Mouse (Mus musculus): ENCODE measurements at regions not wholly inside any gene's neighbourhood (a gene's known extent, or its start where the extent isn't known, plus 50 kb on each side); places are given as distances from the start of the nearest gene placed in this dataset.

DNA sequence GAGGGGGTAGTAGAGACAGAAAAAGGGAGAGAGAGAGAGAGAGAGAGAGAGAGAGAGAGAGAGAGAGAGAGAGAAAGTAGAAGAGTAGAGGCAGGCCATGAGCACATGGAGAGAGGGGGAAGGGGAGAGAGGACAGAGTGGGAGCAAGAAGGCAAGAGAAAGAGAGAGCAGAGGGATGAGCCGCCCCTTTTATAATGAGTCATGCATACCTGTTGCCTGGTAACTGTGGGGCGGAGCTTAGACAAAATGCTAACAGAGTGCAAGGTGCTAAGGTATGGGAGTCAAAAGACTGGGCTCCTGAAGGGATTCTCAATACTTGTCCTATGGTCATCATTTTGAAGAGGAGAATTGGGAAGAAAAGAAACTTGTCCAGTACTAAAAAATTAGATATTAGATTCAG lies 126.1 kb downstream of the Lrrc30 start:
- no peak for DNase-seq (ENCODE audit: low spot score)
- intact Hi-C loops (cut with DNase I), result no loop called here

DNA sequence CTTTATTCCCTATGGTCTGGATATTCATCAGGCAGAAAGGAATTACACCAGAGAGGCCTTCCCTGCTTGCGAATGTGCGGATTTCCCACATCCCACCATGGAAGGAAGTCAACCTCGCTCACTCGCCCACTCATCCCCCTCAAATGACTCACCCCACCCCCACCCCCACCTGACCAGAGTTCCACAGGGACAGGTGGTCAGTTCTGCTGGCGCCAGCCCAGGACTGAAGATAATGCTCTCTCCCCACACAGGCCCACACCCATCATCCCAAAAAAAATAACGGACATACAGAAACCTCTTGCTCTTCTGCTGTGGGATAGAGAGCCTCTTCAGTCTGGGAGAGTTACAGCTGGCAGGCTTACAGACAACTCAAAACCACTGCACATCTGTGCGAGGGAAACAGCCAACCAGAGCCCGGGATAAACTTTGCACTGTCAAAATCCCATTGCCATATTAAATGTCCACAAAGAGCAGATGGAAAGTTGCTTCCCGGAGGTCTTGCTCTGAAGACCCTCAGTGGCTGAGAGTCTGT lies 128.0 kb downstream of the Lrrc30 start:
- no peak for DNase-seq (ENCODE audit: low spot score)
- intact Hi-C loops (cut with DNase I), result no loop called here

DNA sequence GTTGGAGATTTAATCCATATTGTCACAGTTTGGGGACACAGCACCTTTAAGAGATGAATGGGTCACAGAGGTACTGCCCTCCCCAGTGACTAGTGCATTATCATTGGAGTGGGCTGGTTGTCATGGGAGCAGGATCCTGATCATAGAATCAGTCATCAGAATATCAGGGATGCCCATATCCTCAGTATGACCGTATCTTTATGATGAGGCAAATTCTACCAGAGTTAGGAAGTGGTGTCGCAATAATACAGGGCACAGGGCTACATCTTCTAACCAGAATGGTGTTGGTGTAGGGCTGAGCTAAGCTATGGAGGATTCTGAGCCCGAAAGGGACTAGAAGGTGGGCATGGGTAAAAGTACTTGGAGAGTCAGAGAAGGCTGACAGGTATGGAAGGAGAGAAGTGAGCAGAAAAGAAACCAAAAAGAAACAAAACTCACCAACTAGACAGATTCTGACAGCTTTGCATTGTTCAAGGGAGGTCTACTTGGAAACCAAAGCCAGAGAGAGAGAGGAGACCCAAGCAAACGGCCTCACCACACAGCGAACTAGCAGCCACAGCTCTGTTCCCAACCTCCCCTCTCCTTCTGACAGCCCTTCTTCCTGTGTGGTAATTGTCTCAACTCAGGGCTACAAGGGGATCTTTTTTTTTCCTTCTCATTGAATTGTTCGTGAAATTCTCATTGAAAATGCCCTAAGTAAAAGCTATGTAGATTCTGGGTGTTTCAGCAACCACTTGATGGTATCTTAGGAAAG lies 129.2 kb downstream of the Lrrc30 start:
- intact Hi-C loops (cut with DNase I), result no loop called here
- DNase-seq (ENCODE audit: low spot score), result no peak

DNA sequence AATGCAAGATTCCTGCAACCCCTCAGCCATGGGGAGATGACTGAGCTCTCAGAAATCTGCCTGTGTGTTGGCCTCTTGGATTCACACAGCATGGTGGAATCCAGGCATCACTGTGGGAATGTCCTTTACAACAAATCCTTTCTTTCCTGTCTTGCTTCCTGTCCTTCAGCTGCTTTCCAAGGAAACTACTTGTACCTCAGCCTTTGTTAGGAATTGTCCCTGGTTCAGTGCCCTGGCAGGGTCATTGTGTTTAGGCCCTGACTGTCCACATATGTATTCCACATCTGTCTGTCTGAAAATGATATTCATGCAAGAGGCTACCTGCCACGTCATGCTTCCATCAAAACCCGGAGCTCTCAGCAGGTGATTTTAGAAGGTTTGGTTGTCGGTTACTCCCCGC lies 129.9 kb downstream of the Lrrc30 start:
- DNase-seq (ENCODE audit: low spot score), result no peak
- intact Hi-C loops (cut with DNase I), result no loop called here

DNA sequence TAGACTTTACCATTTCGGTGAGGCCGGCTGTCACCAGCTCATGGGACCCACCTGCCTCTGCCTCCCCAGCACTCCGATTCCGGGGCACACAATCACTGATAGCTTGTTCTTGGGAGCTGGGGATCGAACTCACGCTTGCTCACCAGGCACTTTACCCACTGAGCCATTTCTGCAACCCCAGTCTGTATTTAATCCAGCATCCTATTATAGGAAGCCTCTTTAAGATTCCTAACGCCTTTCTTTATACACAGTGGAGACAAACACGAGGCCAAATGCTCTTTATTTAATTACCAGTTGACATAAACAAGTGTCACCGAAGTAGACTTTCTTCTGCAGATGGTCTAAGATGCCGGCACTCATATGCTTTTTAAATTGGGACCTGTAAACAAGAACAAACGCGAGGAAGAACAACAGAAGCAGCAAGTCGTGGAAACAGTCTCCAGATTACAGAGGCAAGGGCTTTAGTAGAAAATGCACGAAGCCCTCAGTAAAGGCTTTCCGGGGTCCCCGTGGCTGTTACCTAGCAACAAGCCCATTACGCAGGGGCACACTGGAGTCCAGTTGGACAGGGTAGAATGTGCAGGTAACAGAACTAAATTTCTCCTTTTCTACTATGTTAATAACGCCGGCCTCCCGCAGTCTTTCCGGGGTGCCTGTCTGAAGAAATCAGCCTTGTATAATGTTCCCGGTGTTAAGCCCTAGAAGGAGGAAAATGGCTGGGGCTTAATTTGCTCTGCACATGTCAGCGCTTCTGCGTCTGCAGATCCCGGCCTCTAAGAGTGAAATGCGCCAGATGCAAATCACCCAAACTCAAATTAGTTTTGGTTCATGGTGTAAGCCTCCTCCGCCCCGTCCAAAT lies 132.5 kb downstream of the Lrrc30 start:
- DNase-seq (ENCODE audit: low spot score), result no peak

DNA sequence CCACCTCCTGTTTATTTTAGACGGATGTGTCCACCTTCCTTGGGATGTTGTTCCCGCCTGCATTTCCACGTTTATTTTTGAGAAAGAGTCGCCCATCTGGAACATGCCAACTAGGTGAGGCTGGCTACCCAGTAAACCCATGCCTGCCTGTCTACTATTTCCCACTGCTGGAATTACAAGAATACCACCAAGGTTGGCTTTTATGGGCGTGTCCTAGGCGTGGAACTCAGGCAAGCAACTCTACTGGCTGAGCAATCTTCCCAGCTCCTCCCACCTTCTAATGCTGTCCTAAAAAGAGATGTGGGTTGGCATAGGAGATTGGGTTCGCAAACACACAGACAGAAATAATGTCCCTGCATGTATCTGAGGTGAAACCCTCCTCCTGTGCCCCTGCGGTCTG lies 135.1 kb downstream of the Lrrc30 start:
- intact Hi-C loops (cut with DNase I), result no loop called here
- no peak for DNase-seq (ENCODE audit: low spot score)

More for the DNA sequence above, 132.5 kb downstream of the Lrrc30 start:
- intact Hi-C loops (cut with DNase I), result no loop called here

DNA sequence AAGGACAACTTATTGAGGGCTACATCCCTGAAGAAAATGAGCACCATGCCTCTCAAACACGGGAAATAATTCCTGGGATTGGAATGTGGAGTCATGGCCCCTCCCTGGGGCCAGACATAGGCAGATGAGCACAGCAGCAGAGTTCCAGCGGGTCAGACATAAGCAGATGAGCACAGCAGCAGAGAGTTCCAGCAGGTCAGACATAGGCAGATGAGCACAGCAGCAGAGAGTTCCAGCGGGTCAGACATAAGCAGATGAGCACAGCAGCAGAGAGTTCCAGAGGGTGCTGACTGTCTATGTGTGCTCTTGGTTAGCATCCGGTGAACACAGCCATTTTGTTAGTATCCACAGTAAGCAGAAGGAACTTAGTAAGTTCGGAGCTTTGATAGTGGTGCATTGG lies 126.2 kb upstream of the Ptprm start:
- intact Hi-C loops (cut with DNase I), result no loop called here
- DNase-seq (ENCODE audit: low spot score), result no peak

DNA sequence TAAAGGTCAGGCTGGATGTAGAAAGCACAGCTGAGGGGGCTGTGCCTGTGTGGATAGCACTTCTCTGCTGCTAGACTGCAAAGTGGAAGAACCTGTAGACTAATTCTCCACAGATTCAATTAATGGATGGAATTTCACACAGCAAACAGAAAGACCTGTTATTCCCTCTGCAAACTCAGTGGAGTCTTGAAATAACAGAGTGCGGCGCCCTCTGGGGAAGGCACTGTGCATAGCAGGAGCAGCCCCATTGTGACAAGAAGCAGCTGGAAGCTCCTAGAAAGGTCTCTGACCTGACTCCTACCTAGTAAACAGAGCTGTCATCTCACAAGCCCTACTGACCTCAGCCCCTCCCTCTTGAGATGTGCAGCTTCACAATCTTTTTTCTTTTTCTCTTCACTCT lies 118.9 kb upstream of the Ptprm start:
- intact Hi-C loops (cut with DNase I), result loop anchor here (1.0 to 10.0 kb wide), 5 partner anchors 112 to 896 kb away; partner anchors contain the start of gene Ptprm
- peak; percentile 40 for DNase-seq (ENCODE audit: low spot score)

DNA sequence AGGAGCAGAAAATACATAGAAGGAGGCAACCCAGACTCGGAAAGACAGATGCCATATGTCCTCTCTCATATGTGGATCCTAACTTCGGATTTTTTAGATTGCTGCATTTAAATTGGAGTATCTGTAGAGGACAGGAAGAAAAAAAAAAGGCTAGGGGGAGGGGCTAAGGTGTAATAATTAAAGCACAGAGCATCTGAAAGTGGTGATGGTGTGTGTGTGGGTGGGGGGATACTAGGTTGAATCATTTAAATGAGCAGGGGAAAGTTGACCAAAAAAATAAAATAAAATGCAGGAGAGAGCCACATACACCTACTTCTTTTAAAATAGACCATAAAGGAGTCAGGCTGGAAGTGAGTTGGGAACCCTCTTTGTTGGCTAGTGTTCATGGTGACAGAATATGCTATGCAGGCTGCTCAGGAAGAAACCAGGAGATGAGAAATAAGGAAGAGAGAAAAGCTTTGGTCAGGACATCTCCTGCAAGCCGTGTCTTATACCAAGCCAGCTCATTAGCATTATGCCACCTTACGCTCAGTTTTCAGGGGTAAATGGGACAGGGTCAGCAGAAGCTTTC lies 104.7 kb upstream of the Ptprm start:
- no peak for DNase-seq (ENCODE audit: low spot score)
- intact Hi-C loops (cut with DNase I), result no loop called here

DNA sequence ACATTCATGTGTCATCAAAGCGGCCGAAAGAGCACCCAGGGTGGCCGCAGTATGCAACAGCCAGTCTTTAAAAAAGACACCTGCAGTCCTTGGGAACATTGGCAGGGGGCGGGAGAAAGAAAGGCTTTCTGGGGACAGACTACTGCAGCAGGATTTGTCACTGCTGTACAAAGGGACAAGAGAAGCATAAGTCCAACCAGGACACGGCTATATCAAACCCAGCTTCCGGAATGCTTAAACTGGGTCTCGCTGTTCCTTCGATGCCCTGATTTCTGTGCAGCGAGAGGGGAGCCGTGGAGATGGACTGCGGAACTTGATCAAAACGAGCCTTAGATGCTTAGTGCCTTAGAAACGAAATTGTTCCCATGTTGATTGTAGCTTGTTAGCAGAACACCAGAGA lies 97.7 kb upstream of the Ptprm start:
- DNase-seq (ENCODE audit: low spot score), result no peak
- intact Hi-C loops (cut with DNase I), result no loop called here

DNA sequence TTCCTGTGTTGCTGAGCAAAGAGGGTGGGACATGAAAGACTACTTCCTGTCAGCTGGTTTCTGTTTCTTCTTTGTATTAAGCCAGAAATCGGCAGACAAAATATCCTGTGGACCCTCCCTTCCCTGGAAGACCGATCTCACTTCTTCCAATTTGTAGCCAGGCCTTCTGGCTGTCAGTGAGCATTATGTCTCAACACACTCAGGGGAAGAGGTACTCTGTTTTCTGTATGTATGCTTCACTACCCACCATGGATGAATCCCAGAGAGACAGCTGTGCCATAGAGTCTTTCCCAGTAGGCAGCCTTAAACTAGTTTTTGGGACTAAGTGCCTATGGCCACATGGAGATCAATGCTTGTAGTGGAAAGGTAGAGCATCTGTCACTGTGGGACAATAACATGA lies 96.8 kb upstream of the Ptprm start:
- intact Hi-C loops (cut with DNase I), result no loop called here
- DNase-seq (ENCODE audit: low spot score), result no peak

DNA sequence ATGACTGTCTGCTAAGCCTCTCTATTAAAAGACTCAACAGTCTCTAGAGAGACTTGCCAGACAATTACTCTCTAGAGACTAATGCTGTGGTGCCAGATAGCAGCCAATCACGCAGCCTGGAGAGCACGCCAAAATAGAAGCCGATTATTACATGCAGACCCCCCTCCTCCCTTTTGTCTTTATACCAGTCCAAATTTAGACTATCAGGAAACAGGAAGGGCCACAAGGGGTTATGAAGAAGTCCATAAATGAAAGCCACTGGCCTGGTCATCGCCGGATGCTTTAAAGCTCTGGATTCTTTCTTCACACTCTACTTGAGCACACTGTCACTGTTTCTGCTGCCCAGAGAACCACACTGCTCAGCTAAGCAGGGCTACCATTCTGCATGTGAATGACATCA lies 95.8 kb upstream of the Ptprm start:
- no peak for DNase-seq (ENCODE audit: low spot score)
- intact Hi-C loops (cut with DNase I), result no loop called here

DNA sequence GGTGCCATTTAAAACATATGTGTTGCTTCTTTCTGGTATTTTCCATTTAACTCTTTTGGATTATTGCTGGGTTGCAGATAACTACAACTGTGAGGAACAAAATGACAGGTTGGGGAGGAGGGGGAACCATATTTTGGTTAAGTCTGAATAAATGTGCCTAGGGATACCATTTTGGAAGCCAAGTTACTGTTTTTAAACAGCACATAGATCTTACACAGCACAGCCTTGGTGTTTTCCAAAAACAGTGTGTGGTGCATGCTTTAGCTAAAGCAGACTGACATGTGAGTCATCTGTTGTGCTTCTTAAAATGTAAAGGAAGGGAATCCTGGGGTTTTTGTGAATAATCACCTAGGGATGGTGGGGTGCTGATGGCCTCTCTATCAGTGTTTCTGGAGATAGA lies 91.7 kb upstream of the Ptprm start:
- intact Hi-C loops (cut with DNase I), result loop anchor here (5.0 kb wide), 1 partner anchor 39 kb away; no protein-coding TSS in a partner anchor
- DNase-seq (ENCODE audit: low spot score), result no peak

DNA sequence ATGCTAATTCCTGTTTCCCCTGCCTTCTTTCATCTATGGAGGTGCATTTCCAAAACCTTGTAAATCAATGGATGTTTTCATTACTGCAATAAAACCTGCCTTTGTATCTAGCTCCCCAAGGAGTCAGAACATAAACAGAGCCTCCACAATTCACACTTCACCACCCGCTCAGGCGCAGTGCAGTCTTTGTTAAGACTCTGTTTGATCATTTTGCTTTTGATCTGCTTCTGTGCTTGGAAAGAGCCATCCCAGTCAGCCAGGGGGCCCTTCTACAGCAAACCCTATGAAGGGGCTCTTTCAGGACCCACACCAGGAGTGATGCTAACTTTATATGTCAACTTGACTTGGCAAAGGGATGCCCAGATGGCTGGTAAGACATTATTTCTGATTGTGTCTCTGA lies 86.7 kb upstream of the Ptprm start:
- intact Hi-C loops (cut with DNase I), result no loop called here

DNA sequence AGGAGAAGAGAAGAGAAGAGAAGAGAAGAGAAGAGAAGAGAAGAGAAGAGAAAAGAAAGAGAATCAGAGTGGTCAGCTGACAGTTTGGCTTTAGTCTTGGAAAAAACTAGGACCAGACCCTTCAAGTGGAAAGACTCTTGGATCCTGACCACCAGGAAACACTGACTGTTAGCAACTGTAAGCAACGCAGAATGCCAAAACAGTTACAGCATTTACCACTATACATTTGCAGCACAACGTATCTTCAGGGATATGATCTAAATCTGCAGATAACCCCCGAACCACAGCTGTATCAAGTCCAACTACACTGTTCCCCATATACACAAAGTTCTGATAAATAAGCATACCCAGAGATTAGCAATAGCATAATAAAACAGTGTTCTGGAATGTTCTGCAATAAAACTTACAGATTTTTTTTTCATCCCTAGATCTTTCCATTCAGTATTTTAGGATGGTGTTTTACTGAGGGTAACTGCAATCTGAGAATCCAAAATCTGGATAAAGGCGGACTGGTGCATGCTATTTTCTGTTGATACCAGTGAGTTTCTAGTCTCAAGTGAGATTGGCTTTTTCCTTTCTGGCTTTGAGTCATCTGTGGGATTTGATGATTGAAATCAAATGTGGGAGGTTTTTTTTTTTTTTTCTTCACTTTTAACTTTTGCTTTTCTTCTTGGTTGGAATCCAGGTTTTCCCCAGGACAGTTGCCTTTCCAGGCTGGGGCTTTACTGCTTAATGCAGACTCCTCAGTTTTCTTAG lies 65.9 kb upstream of the Ptprm start:
- intact Hi-C loops (cut with DNase I), result no loop called here
- no peak for DNase-seq (ENCODE audit: low spot score)

More for the DNA sequence above, 86.7 kb upstream of the Ptprm start:
- DNase-seq (ENCODE audit: low spot score), result no peak

DNA sequence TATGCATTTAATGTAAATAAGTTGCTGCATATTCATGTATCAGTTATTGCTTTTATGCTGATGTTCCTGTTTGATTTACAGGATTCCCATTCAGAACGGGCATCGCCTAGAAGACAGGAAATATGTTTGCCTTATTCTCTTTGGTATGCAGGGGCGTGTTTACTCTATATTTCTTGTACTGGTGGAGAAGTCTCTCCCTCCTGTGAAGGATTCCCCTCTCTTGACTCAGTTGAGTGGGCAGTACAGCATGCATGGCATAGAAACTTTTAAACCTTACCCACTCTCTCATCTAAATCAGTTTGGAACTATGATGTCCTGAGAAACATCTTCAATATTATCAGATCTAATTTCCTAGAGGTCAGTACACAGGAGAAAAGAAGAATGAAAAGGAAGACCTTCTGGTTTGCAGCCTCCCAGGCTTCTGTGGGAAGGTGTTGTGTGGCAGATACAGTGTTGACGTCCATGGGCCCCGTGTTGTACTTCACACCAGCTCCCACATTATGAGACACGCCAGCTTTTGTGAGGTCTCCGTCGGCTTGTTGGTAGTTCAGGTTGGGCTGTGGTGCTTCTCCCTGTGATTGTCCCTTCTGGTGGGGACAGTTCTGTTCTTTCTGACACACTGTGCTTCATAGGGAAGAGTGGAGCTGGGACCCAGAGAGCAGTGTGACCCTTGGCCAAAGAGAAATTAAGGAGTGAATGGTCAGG lies 58.4 kb upstream of the Ptprm start:
- intact Hi-C loops (cut with DNase I), result no loop called here

DNA sequence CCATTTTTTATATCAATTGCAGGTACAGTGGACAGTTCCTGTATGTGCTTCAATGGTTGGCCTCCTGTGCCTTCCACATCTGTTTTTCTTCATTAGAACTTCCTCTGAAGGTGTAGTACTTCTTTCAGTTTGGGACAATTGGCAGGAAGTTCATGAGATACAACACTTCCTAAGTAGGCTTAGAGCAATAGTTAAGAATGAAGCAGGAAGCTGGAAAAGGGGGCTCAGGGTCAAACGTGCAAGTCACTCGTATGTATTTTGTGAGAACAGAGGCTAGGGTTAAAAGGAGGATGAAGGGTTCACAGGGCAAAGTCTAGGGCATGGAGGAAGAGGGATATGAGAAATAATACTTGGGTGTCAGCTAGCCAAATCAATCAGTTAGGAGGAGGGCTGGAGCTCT lies 55.7 kb upstream of the Ptprm start:
- intact Hi-C loops (cut with DNase I), result loop anchor here (5.0 kb wide), 1 partner anchor 37 kb away; no protein-coding TSS in a partner anchor
- DNase-seq (ENCODE audit: low spot score), result no peak

More for the DNA sequence above, 58.4 kb upstream of the Ptprm start:
- no peak for DNase-seq (ENCODE audit: low spot score)

DNA sequence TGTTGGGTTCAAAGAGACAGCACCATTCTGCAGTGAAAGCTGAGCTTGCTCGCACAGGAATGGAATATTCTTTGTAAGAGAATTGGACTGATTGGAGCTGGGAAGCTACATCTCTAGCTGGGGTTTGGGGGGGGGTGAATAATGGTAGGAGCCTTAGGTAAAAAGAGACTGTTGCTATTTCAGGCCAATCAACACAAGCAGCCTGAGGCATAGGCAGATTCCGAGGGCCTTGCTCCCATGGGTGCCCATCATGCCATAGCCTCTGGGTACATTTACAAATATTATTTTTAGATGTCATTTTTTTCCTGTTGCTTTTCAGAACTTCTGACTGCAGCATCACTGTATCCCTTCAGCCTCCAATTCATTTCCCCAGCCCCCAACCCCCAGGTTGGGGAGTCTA lies 51.7 kb upstream of the Ptprm start:
- intact Hi-C loops (cut with DNase I), result loop anchor here (5.0 kb wide), 1 partner anchor 41 kb away; no protein-coding TSS in a partner anchor

More for the DNA sequence above, 51.7 kb upstream of the Ptprm start:
- DNase-seq (ENCODE audit: low spot score), result no peak

Measured in heart, postnatal 25 days (tissue).